Mouse (Mus musculus) ES-E14 (cell line): ENCODE results near the gene Shoc2. TPM values are rescaled to one million over a fixed set of nuclear protein-coding genes. Genes with fewer than 3 reads are reported as not detected.

Experiments used
- DNase-seq: peaks from one replicate; pipeline ENCODE4 v3.0.0-alpha.2; 2013; ENCODE audit warnings: low read depth, low spot score
- H3K27ac ChIP-seq: 2 replicates; pipeline ENCODE4 v1.5.1; 2012; ENCODE audit warnings: low read depth, mild to moderate bottlenecking, low read length, moderate library complexity, mixed read lengths; ENCODE audit not compliant: poor library complexity, insufficient read depth, severe bottlenecking
- H3K36me3 ChIP-seq: 2 replicates; pipeline ENCODE4 v1.6.1; 2012; ENCODE audit warnings: mild to moderate bottlenecking, low read length, moderate library complexity, mixed read lengths; ENCODE audit not compliant: control insufficient read depth, poor library complexity, insufficient read depth, severe bottlenecking
- H3K4me1 ChIP-seq, 2 experiments: fragments of 150-350 bp in 1 of 2; sonication (generic) in 1 of 2; 2 replicates each; pipeline ENCODE4 v1.6.1; 2012; ENCODE audit warnings: low read length in 2 of 2, mild to moderate bottlenecking in 1 of 2, mixed read lengths in 1 of 2; ENCODE audit not compliant: control insufficient read depth in 2 of 2, insufficient read depth in 2 of 2, poor library complexity in 1 of 2
- H3K4me3 ChIP-seq, 2 experiments: fragments of 150-350 bp in 1 of 2; sonication (generic) in 1 of 2; 2 replicates each; pipeline ENCODE4 v1.5.1; 2012; ENCODE audit warnings: low read length in 2 of 2, low read depth in 1 of 2, mild to moderate bottlenecking in 1 of 2, mixed read lengths in 1 of 2; ENCODE audit not compliant: insufficient read depth in 1 of 2, poor library complexity in 1 of 2, severe bottlenecking in 1 of 2
- H3K9ac ChIP-seq: 2 replicates; pipeline ENCODE4 v1.6.1; 2012; ENCODE audit warnings: low read depth, mild to moderate bottlenecking, low read length, mixed read lengths; ENCODE audit not compliant: poor library complexity, insufficient read depth, severe bottlenecking
- H3K9me3 ChIP-seq: fragments of 150-350 bp; sonication (generic); 2 replicates; pipeline ENCODE4 v1.6.1; 2012; ENCODE audit warnings: low read depth, mild to moderate bottlenecking, low read length; ENCODE audit not compliant: control insufficient read depth, insufficient read depth
- CHD2 ChIP-seq: IDR thresholded peaks from 2 replicates; pipeline ENCODE4 v1.6.1; 2014; ENCODE audit warnings: mild to moderate bottlenecking, low read depth, low read length, inconsistent platforms
- HCFC1 ChIP-seq: IDR thresholded peaks from 2 replicates; pipeline ENCODE4 v1.6.1; 2012; ENCODE audit warnings: low read length, inconsistent platforms, borderline replicate concordance; ENCODE audit not compliant: insufficient read depth
- MAFK ChIP-seq: IDR thresholded peaks from 2 replicates; pipeline ENCODE4 v1.6.1; 2014; ENCODE audit warnings: mild to moderate bottlenecking, low read depth, low read length, inconsistent platforms; ENCODE audit not compliant: insufficient read depth
- ZC3H11A ChIP-seq: IDR thresholded peaks from 2 replicates; pipeline ENCODE4 v1.6.1; 2012; ENCODE audit warnings: low read depth, mild to moderate bottlenecking, inconsistent platforms, low read length, borderline replicate concordance
- ZNF384 ChIP-seq: IDR thresholded peaks from 2 replicates; pipeline ENCODE4 v1.6.1; 2012; ENCODE audit warnings: low read depth, low read length, inconsistent platforms
- in situ Hi-C, 2 experiments: fragments of 600-800 bp; cut with MboI; formaldehyde crosslinking; loops; one replicate each; pipeline ENCODE4 v1.15.1; 2025; ENCODE audit warnings: low sequenced_read_pairs in 2 of 2, inconsistent platforms in 1 of 2; ENCODE audit not compliant: unreplicated experiment in 2 of 2
- total RNA-seq: library from RNA; depleted of rRNA; stranded (reverse); fragments of 300-350 nt; gene quantifications from 2 replicates; pipeline ENCODE4 v1.2.3, GENCODE M21; 2012

Shoc2 gene
- total RNA-seq, 1 experiment = 26.6 TPM

DNA sequence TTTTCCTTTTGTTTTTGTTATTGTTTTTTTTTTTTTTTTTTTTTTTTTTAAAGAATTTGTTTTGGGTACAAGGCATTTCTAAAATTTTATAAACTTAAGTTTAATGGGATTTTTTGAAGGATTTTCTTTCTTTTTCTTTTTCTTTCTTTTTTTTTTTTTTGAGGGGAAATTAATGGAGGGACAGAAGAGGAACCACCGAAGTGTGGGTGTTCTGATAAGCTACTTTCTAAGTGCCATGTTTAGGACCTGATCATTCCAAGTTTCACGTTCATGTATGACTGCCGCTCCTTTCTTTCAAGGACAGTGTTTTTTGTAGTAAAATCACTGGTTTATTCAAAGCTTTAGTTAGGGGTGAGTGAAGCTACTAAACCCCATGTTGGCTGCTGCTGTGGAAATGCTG, 14.9 kb upstream of the Shoc2 start:
- no peak for DNase-seq
- TF ChIP-seq MAFK = no peak
- TF ChIP-seq ZC3H11A = no peak
- TF ChIP-seq CHD2 = no peak
- no peak for TF ChIP-seq HCFC1
- TF ChIP-seq ZNF384 = no peak
- Histone ChIP-seq H3K4me1 (no peaks in the 10 kb centered on the region), H3K9me3 (no peaks in the 10 kb centered on the region), H3K27ac (no peak overlapping the region), H3K36me3 (no peaks in the 10 kb centered on the region), H3K4me3 (no peak overlapping the region), H3K9ac (no peak overlapping the region)
- in situ Hi-C loops = no loop called here

DNA sequence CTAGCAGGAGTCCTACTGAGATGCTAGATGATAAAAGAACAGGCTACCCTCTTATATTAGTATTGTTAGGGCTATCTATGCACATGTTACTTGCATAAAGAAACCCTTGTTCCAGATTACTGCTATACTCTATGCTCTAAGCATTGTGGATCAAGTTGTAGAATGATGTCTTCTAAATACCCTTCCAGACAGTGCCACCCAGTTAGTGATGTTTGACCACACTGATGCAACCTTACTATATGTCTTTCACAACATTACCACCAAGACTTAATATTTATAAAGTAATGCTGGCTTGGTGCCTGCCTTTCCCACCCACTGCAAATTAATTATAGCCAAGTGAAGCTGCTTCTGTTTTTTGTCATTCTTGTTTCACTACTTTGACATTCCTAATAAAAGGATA, 11.1 kb upstream of the Shoc2 start:
- Histone ChIP-seq H3K9me3 (no peaks in the 10 kb centered on the region), H3K4me1 (no peaks in the 10 kb centered on the region), H3K9ac (no peak overlapping the region), H3K27ac (no peak overlapping the region), H3K4me3 (no peak overlapping the region), H3K36me3 (no peaks in the 10 kb centered on the region)
- DNase-seq = no peak
- in situ Hi-C loops = no loop called here
- no peak for TF ChIP-seq CHD2
- no peak for TF ChIP-seq HCFC1
- TF ChIP-seq ZC3H11A = no peak
- no peak for TF ChIP-seq MAFK
- TF ChIP-seq ZNF384 = no peak

DNA sequence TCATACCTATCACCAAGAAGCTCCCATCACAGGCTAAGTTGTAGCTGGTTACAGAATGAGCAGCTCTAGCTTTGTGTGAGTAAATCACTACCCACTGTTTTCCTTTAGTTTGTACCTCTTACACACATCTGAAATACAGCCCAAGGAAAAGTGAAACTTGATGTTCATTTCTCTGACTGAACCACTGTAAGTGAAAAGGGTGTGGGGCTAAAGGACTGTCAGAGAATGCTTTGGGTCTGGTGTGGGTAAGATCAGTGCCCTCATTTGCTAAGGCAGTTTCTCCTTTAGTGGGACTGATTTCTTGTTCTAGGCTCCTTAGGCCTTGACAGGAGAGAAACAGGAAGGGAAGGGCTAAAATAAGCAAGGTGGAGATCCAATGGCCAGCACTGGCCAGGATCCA, 10.1 kb upstream of the Shoc2 start:
- in situ Hi-C loops = no loop called here
- no peaks in the 10 kb centered on the region for H3K9me3 ChIP-seq
- no peak for TF ChIP-seq ZNF384
- no peak for TF ChIP-seq MAFK
- DNase-seq = no peak
- no peak overlapping the region for H3K4me3 ChIP-seq
- no peaks in the 10 kb centered on the region for H3K36me3 ChIP-seq
- no peaks in the 10 kb centered on the region for H3K4me1 ChIP-seq
- no peak overlapping the region for H3K9ac ChIP-seq
- H3K27ac ChIP-seq = no peak overlapping the region

DNA sequence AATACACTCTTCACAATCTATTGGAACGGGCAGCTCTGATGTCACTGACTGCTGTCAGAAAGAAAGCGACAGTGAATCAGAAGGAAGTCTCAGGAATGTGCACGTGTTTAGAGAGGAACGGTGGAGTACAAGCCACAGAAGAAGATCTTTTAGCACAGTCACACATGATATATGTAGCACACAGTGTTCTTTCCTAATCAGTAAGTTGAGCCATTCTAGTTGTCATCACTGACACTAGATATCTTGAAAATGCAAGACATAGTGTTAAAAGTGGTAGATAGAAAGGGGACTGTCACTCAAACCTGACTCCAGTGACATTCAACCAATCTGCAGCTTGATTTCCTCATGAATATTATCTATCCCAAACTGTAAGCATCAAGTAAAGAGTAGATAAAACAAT, 4.6 kb upstream of the Shoc2 start:
- Histone ChIP-seq H3K27ac (no peak overlapping the region), H3K36me3 (no peaks in the 10 kb centered on the region), H3K9ac (no peak overlapping the region), H3K9me3 (no peaks in the 10 kb centered on the region), H3K4me1 (no peaks in the 10 kb centered on the region), H3K4me3 (no peak overlapping the region)
- DNase-seq = no peak
- in situ Hi-C loops = no loop called here
- no peak for TF ChIP-seq HCFC1
- TF ChIP-seq ZC3H11A = no peak
- no peak for TF ChIP-seq ZNF384
- no peak for TF ChIP-seq MAFK
- TF ChIP-seq CHD2 = no peak

DNA sequence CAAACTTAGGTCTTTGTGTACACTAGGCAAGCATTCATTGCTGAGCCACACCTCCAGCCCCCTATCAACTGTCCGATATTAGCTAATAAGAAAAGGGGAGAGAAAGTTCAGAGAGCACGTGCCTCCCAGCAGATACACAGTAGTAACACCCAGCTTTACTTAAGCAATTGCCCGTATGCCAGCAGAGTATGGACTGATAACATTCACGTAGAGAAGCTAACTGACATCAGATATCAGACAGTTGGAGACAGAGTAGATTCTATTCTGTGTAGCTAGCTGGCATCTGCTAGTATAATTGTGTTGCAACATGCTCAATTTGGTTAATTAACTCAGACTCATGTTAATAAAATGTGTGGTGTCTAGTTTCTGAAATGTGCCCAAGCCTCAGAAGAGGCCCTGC, 3.0 kb upstream of the Shoc2 start:
- Histone ChIP-seq H3K36me3 (no peaks in the 10 kb centered on the region), H3K4me1 (peaks cover 0 to under 1% of the 10 kb centered on the region in 2 experiments; a peak in 1 of 4 replicates), H3K4me3 (no peak overlapping the region), H3K9ac (no peak overlapping the region), H3K27ac (no peak overlapping the region), H3K9me3 (no peaks in the 10 kb centered on the region)
- in situ Hi-C loops = no loop called here
- no peak for TF ChIP-seq HCFC1
- no peak for TF ChIP-seq ZC3H11A
- TF ChIP-seq ZNF384 = no peak
- TF ChIP-seq MAFK = no peak
- no peak for TF ChIP-seq CHD2
- no peak for DNase-seq
